Mouse (Mus musculus) spleen, postnatal 10 days (tissue): ENCODE data around the gene Rpl5.
"Not testable (repeated sequence)": the region's sequence is repeated elsewhere in the genome, so short reads cannot be mapped to it uniquely, and the experiment has no call there.

Experiments used
- DNase-seq, 2 experiments: peaks; one replicate each; pipeline ENCODE4 v3.0.0; 2021 to 2022; ENCODE audit warnings: low spot score in 2 of 2

Gene Rpl5

DNA sequence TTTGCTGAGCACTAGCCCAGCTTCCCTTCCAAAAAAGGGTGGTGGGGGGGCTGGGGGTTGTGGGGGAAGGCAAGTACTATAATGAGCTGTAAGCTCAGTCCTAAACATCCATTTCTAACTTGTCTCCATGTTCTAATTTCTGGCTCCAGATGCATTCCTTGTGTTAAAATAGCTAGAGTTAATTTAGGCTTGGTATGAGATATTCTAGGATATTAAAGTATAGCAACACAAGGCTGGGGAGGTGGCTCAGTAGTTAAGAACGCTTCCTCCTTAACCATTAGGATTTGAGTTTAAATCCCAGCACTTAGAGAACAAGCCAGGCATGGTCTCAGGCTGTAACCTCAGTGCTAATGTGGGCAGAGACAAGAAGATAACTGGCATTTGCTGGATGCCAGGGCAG lies 4.0 kb upstream of the Rpl5 start:
- no peak for DNase-seq

DNA sequence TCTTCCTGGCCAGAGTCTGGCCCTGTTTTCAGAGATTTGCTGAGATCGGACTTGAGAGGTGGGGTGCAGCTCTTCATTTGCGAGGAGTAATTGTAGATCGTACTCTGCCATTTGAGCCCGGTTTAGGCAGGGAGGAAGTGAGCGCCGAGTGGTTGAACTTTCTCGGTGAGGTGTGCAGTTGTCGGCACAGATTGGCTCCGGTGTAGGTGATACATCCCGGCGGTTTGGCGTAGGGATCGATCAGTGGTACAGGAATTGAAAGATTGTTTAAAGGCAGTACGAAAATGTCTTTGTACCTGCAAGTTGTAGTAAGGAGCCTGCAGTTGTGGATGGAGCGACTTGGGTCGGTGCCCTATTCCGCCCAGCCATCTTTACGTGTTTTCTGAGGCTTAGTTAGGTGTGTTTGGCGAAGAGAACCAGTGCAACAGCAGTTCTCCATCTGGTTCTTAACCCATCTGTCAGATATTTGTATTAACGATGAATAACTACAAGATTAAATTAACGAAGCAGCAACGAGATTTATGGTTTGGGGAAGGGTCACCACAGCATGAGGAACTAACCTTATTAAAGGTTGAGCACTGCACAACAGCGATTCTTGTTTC lies 813 bp downstream of the Rpl5 start:
- peak in 1 of 2 experiments; percentile 61 for DNase-seq

DNA sequence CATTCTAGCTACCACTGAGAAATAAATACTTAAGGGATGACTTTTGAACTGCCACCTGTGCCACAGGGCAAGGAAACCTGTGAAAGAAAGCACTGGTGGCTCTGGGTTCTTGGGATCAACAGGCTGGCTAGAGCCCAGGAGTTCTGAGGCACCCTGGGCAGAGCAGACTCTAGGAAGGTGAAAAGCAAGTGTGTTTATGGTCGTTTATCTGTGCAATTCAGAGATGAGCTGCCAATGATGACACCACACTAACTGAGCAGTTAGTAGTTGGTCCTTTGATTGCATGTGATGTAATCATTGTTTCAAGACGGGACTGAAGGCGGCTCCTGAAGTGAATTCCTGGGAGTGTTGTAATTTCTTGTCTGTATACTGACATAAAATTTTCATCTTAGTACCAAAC lies 4.0 kb downstream of the Rpl5 start:
- DNase-seq, result no peak

DNA sequence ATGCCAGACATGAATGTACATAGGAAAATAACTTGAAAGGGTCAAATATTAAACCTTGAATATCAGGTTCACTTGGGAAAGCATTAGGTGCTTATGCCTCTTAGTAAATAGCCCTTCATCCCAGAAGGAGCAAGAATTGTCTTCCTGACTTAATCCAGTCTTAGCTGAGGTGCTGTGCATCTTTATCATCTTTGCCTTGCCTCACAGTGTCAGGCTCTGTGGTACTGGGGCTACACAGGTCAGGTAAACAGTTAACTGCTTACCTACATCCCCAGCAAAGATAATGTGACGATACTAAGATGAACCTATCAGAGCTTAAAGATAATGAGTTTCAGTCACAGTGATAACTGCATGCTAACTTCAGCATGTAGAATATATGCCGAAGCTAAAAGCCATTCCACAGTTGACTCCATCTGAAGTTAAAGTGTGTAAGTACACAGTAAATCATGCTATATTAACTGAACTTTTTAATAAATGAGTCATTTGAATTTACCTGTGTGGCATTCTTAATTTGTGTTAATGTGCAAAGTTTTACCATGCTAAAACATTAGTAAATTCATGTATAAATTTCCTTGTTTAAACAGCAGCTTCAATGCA lies 8.3 kb downstream of the Rpl5 start:
- DNase-seq, result no peak

DNA sequence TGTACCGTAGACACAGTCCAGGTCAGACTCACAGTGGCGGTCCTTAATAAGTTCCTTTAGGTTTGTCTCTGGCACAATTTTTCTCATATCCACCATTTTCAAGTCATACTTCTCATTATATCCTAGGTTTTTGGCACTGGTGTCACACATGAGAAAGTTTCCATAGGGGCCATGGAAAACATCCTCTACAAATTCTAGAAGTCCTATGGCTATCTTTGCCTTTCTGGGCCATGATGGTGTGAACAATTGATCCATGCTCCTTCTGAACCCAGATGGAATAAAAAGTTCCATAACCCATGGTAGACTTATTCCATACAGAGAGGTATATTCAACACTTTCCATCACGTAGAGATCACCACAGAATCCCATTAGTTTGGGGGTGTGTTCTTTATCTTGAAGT lies 9.4 kb downstream of the Rpl5 start:
- no peak for DNase-seq

DNA sequence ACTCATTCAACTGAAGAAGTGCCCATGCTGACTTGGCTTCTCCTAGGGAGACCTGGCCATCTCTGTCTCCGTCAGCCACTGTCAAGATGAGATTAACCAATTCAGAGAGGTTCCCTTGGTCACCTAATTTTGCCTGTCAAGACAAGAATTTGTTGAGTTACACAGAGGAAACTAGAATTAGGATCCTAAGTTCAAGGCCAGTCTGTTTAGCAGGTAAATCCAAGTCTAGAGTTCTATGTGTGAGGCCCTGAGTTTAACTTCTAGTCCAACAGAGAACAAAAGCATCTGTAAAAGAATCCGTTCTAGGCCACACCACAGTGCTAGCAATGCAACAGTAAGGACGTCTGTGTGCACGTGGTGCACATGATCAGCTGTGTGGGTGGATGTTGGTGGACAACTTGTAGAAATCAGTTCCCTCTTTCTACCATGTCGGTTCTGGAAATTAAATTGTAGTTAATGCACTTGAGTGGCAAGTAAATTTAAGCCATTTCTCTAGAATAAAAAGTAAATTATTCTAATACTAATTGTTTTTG lies 9.8 kb downstream of the Rpl5 start:
- no peak for DNase-seq

DNA sequence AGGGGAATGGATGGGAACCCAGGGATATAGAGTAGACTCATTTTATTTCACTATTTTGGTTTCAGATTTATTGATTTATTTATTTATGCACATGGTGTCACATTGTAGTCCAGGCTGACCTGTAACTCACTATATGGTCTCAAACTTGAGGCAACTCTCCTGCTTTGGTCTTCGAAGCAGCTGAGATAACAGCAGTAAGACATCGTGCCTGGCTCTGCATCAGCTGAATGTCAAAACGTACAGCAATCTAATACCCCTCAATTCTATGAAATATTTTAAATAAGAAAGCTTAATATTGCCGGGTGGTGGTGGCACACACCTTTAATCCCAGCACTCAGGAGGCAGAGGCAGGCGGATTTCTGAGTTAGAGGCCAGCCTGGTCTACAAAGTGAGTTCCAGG lies 10.7 kb downstream of the Rpl5 start:
- DNase-seq, result no peak

DNA sequence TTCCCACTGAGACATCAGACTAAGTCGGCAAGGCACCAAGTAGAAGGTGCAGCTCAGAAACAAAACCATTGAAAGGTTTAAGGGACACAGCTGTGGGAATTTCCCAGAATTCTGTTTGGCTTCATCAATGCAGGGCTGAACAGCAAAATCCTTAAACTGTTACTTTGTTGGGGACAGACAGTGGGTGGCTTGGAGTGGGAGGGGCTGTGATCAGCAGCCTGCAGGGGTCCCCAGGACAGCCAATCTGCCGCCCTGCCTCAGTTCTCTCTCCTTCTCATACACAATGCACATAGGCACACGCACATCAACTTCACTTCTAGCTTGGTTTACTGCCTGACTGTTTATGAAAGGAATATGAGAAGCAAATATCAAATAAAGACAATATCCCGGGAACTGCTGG lies 15.0 kb downstream of the Rpl5 start:
- DNase-seq, result no peak

DNA sequence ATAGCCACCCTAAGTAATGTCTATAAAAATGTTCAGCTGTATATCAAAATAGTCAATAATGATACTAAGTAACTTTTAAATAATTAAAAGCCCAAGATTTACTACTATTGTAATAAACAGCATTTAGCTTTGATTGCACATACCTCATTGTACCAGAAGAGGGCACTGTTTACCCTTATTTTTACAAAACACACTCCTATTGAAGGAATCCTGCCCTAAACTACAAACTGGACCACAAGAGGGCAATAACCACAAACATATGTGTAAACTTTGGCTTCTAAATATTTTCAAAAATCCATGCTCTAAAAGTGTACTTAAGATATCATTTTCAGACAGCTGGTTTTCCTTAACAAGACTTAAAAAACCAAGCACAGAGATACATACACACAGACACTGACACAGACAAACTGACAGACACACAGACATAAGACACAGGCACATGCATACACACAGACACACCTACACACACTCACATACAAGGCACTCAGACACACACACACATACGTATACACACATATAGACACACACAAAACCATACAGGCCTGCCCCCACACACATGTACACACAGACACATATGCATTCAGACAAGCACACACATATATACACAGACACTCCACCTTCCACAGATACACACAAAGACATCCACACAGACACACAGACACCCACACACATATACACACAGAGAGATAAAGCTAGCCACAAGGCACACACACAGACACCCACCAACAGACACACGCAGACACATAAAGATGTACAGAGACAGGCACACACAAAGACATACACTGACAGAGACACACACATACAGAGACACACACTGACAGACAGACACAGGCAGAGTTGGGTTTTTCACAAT lies 21.3 kb downstream of the Rpl5 start:
- peak in 1 of 2 experiments; percentile 44 for DNase-seq

DNA sequence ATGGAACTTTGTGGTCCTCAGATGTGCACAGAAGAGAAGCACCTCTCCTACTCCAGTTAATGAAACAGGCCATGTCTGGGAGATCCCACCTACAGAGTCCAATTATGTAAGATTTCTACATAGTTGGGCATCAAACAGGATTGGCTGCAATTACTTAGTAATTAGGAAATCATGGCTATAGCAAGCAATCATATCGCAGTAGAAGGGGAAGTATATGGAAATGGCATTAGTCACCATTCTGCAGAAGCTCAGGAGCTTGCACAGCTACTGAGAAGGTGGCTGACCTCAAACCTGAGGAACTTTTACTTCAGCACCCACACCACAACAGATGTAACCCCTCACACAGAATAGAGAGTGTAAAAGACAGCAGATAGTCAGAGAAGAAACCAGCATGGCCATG lies 22.5 kb downstream of the Rpl5 start:
- DNase-seq, result no peak

DNA sequence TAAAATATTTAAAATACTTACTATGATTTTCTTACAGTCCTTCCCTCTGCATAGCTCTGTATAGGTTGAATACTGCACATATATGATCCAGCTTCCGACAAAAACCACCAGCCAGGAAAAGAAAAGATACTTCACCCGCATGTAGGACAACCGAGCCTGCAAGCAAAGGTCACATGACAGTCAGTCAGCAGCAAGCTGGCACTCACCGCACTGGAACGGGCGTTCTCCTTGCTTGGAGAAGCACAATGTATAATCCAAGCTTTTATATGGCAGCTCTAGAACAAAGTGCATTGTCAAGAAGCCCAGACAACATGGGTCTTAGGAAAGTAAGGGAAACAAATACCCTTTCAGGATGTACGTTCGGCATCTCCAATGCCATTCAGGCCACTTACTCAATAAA lies 24.3 kb downstream of the Rpl5 start:
- no peak for DNase-seq

DNA sequence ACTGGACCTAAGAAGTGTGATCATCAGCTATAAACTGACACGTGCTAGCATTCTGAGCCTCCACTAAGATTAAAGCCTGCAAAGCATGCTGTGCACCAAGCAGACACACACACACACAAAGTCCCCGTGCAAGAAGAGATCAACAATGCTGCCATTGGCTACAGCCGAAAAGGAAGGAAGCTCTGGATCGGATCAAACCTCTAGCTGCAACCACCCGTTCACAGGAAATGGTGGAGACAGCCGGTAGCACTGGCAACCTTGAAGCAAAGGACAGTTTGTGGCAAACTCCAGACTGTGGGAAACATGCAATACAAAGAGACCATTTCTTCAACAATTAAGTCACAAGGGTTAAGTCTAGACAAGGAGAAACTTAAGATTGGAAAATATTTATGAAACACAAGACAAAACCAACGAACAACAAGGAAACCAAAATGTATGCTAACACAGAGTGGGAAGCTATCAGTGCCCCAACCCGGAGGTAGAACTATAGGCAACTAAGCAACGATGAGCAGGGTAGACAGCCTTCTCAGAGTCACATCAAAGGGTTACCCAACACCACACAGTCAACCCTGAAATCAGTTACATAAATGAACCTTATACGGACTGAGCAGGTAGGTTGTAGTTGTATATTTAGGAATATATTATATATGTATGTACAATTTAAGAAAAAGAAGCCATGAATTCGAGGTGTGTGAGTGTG lies 26.4 kb downstream of the Rpl5 start:
- peak in 1 of 2 experiments; percentile 42 for DNase-seq

DNA sequence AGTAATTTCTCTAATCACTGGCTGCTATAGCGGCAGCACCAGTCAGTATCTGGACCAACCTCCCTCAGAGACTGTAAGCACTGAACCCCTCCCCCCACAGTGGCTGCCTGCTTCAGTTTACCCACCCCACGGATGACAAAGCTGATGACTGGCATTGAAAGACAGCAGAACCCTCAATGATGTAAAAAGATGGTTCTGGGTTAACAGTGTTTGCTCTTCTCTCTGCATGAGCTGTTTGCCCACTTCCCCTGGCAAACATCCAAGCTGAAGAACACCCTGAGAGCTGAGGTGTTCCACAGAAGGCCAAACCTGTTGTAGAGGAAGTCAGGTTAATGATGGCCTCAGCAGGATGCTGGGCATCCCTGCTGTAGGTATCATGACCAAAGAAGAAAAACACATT lies 32.3 kb downstream of the Rpl5 start:
- peak in 1 of 2 experiments; percentile 42 for DNase-seq

DNA sequence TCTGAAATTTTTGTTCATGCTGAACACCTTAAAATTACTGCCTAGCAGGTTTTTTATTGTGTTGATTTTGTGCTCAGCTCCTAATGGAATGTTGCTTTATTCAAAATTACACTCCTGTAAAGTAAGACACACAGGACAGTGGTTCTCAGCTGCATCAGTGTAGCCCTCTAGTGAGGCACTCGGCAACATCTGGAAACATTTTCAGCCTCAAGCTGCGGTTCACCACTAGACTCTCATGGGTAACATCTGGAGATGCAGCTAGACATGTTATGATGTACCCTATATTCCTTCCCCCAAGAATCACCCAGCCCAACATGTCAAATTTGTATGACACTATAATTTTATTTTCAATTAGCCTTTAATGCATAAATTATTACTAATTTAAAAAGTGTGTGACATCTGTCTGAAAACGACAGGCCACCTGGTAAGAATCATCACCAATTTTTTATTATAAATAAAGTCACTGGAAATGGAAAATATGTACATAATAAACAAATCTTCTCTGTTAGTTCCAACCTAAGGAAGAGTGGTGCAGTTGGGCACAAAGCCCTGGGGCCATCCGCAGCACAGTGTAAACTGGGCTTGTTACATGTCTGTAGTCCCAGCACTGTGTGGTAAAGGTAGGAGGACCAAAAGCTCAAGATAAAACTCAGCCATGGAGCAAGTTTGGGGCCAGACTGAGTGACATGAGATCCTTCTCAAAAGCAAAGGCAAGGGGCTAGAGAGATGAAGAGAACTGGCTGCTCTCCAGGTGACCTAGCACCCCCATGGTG lies 33.1 kb downstream of the Rpl5 start:
- no peak for DNase-seq

DNA sequence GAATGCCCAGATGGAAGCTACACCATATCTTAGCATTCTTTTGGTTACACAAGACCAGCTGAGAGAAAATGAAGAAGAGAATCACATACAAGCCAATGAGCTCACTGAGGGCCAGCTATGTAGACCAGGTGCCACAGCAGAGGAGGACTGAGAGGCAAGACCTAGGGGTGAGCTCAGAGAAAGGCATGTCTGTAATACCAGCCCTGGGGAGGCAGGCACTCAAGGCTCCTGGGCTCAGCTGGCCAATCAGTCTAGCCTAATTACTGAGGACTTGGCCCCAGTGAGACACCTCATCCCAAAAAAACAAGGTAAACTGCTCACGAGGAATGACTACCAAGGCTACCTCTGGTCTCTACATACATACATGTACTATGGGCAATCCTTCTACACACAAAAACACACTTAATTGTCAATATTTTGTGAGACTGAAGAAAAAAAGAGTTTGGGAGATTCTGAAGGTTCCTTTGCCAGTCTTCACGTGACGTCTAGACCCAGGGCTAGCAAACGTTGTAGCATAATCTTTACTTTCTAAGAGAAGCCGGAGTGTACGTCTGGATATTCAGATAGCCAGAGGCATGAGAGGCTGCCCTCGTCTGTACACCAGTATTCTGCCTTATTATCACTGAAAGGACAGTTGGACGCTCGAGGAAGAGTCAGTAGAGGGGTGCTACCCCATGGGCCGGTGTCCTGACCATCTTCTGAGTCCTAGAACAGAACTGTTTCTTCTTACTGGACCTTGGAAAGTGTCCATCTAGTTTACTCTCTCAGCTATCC lies 34.7 kb downstream of the Rpl5 start:
- no peak for DNase-seq

DNA sequence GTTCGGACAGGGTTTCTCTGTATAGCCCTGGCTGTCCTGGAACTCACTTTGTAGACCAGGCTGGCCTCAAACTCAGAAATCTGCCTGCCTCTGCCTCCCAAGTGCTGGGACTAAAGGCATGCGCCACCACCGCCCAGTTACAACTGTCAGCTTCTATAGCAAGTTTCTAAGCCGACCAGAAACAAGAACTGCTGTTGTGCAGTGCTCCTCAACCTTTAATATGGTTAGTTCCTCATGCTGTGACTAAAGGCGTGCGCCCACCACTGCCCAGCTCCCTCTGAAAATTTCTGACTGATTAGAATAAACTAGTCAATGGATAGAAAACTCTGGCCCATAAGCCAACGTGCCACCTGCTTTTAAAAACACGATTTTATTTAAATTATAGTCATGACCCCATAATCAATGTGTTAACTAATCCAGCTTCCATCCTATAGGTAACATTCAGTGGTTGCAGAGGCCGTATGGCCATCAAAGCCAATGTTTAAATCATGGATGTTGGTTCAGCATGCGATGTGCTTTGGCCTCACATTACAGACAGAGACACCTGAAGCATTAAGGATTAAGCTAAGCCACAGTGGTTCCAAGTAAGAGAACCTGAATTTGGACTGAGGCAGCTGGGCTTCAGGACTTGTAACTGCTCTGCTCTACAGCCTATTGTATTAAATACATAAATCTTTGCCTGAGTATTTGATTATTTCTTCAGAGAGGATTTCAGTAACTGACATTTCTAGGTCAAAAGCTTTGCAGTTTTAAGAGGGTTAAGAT lies 36.5 kb downstream of the Rpl5 start:
- no peak for DNase-seq

DNA sequence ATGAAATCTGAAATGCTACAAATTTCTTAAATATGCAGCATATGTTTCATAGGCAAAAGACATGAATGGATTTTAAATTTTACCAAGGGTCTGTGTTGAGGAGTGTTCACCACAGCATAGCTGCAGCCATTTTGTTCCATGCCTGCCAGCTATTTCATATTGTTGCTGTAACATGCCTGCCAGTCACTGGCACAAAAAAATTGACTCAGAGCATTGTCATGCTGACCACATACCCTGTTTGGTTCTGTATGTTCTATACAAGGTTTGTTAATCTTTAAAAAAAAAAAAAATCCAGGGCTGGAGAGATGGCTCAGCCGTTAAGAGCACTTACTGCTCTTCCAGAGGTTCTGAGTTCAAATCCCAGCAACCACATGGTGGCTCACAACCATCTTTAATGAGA lies 38.2 kb downstream of the Rpl5 start:
- DNase-seq, result not testable (repeated sequence)

DNA sequence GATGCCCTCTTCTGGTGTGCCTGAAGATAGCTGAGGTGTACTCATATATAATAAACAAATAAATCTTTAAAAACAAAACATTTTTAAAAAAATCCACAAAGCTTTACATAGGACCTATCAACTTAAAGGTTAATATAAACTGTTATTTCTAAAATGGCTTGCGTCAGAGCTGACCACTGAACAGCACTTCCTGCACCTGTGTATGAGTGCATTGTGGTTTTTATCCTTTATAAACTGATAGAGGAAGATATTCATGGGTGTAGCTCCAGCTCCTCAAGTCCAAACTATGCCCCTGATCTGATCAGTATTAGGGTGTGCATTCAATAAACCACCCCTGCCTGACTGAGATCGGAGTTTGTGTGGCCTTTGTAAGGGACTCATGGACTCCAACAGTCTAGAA lies 38.6 kb downstream of the Rpl5 start:
- no peak for DNase-seq

DNA sequence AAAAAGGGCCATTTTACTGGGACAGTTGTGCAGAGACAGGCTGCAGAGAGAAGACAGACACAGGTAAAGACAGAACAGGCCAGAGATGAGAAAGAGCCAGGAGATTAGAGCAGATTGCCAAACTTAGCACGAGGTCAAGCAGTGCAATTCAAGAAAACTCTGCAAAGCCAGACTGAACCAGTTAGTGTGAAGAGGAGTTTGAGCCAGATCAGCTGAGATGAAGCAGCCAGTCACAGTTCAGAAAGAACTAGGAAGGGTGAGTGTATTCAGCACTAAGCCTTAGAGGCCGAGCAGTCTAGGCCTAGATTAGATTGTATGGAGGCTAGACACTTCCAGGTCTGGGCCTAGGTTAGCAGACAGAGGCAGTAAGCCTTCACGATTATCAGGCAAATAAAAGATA lies 39.4 kb downstream of the Rpl5 start:
- DNase-seq, result no peak

DNA sequence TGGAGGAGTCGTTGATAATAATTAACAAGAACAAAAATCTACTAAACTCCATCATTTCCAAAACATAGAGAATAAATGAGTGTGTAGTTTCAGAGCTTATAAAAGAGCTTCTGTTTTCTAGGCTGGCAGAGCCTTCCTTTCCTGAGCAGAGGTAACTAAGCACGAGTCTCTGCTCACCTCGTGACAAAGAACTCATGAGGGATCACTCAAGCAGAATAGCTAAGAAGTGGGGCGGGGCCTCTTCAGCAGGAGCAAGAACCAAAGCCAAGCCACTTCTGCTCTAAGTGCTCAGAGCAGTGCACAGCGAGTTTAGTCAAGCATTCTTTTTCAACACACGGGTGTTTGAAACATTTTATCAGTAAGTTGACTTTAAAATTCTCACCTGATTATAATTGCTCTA lies 40.9 kb downstream of the Rpl5 start:
- DNase-seq, result peak in 1 of 2 experiments; percentile 63
